Mouse (Mus musculus): ENCODE data around the gene Atf6b. TPM values are rescaled to one million over a fixed set of nuclear protein-coding genes. Genes with fewer than 3 reads are reported as not detected.

The Atf6b gene
- total RNA-seq, 1 experiment = 55.7 TPM

GRCm38 (mm10) chr17:34603375-34604060 lies 43.4 kb upstream of the Atf6b start, which contains the start of gene Rnf5:
Gene Rnf5, minus strand, starts transcription at chr17:34603690.
- in situ Hi-C loops (cut with MboI; ENCODE audit: low sequenced_read_pairs in 2 of 2, unreplicated experiment in 2 of 2) = no loop called here
- peak within 1 kb of the TSS; percentile 40 for H3K27ac ChIP-seq (ENCODE audit: insufficient read depth, low read depth, low read length, poor library complexity, severe bottlenecking)
- TF ChIP-seq ZC3H11A (IDR thresholded peaks at IDR 0.05; ENCODE audit: borderline replicate concordance, low read depth, low read length) (no peak), HCFC1 (IDR thresholded peaks at IDR 0.05; ENCODE audit: borderline replicate concordance, insufficient read depth, low read length) (0 out of 2 replicates have a peak, but pooled peaks have one; percentile 35), ZNF384 (IDR thresholded peaks at IDR 0.05; ENCODE audit: low read depth, low read length) (peak; percentile 95), CHD2 (IDR thresholded peaks at IDR 0.05; ENCODE audit: low read depth, low read length) (peak; percentile 99), MAFK (IDR thresholded peaks at IDR 0.05; ENCODE audit: insufficient read depth, low read depth, low read length) (no peak)
- peaks cover 12% of the 10 kb centered on the region for H3K36me3 ChIP-seq (ENCODE audit: control insufficient read depth, insufficient read depth, low read length, poor library complexity, severe bottlenecking)
- H3K9me3 ChIP-seq (ENCODE audit: control insufficient read depth, insufficient read depth, low read depth, low read length) = no peaks in the 10 kb centered on the region
- H3K9ac ChIP-seq (ENCODE audit: insufficient read depth, low read depth, low read length, poor library complexity, severe bottlenecking) = peak within 1 kb of the TSS; percentile 81
- peaks cover 0 to 10% of the 10 kb centered on the region in 2 experiments; a peak in 1 of 4 replicates for H3K4me1 ChIP-seq (ENCODE audit: control insufficient read depth in 2 of 2, insufficient read depth in 2 of 2, low read length in 2 of 2, poor library complexity in 1 of 2)
- DNase-seq (ENCODE audit: low read depth, low spot score) = peak; percentile 100
- H3K4me3 ChIP-seq (ENCODE audit: insufficient read depth in 1 of 2, low read depth in 1 of 2, low read length in 2 of 2, poor library complexity in 1 of 2, severe bottlenecking in 1 of 2) = peak within 1 kb of the TSS; percentile 94 to 98

DNA sequence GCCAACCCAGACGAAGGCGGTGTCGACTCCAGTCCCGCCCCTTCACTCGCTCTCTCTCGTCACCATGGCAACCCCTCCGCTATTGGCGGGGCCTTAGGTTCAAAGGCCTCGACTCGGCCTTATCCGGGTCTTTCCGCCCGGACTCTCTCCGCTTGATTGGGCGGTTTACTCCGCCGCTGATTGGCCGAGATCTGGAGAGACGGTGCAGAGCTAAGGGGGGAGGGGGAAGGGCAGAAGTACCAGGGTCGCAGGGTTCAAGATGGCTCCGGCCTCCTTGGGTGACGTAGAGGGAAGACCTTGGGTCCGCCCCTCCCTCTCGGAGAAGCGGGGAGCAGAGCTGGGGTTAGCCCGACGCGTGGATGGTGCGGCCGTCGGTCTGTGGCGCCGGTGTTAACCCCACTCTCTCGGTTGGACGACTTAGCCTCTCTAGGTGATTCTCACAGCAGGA lies 42.9 kb upstream of the Atf6b start, which contains the start of gene Agpat1:
TSS of gene Agpat1 (plus strand) at position 202 of the 448 bp plus-strand sequence.
- H3K4me3 ChIP-seq (ENCODE audit: insufficient read depth in 1 of 2, low read depth in 1 of 2, low read length in 2 of 2, poor library complexity in 1 of 2, severe bottlenecking in 1 of 2) = peak within 1 kb of the TSS; percentile 94 to 98
- H3K9ac ChIP-seq (ENCODE audit: insufficient read depth, low read depth, low read length, poor library complexity, severe bottlenecking) = peak within 1 kb of the TSS; percentile 81
- peaks cover 0 to 10% of the 10 kb centered on the region in 2 experiments; a peak in 1 of 4 replicates for H3K4me1 ChIP-seq (ENCODE audit: control insufficient read depth in 2 of 2, insufficient read depth in 2 of 2, low read length in 2 of 2, poor library complexity in 1 of 2)

DNA sequence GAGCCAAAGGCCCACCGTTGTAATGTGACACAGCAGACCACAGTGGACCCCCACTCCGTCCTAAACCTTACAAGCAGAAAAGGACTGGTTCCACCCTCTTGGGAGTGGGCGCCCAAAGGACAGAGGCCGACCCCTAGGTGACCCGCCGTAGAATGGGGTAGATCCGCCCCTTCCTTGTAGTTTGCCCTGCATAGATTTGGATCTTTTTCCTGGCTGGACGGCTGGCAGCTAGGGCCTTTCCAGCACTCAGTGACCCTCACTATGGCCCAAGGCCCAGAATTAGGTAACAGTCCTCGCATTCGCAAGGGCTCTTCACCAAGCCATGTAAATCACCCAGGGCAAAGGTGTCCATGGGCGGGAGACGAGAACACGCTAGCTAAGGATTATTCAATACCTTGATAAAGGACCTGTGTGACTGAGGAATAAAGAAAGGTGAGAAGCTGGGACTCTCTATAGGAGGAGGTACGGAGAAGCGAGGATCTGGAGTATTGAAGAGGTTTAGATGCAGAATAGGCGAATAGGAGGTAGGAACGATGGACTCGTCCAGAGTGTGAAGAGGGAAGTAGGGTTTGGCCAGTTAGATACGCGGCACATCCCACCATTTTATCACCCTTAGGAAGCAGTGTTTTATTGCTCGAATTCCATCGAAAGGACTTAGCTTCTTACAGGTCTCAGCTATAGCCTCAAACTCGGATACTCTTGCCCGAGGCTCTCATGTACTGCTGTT lies 42.3 kb upstream of the Atf6b start:
- Histone ChIP-seq H3K27ac (ENCODE audit: insufficient read depth, low read depth, low read length, poor library complexity, severe bottlenecking) (peak overlapping the region; percentile 51), H3K9ac (ENCODE audit: insufficient read depth, low read depth, low read length, poor library complexity, severe bottlenecking) (peak overlapping the region; percentile 81), H3K36me3 (ENCODE audit: control insufficient read depth, insufficient read depth, low read length, poor library complexity, severe bottlenecking) (peaks cover 12% of the 10 kb centered on the region), H3K4me1 (ENCODE audit: control insufficient read depth in 2 of 2, insufficient read depth in 2 of 2, low read length in 2 of 2, poor library complexity in 1 of 2) (peaks cover 0 to 8% of the 10 kb centered on the region in 2 experiments; a peak in 1 of 4 replicates), H3K9me3 (ENCODE audit: control insufficient read depth, insufficient read depth, low read depth, low read length) (no peaks in the 10 kb centered on the region), H3K4me3 (ENCODE audit: insufficient read depth in 1 of 2, low read depth in 1 of 2, low read length in 2 of 2, poor library complexity in 1 of 2, severe bottlenecking in 1 of 2) (peak overlapping the region; percentile 94 to 98)
- no peak for TF ChIP-seq CHD2 (IDR thresholded peaks at IDR 0.05; ENCODE audit: low read depth, low read length)
- TF ChIP-seq ZC3H11A (IDR thresholded peaks at IDR 0.05; ENCODE audit: borderline replicate concordance, low read depth, low read length) = no peak
- TF ChIP-seq HCFC1 (IDR thresholded peaks at IDR 0.05; ENCODE audit: borderline replicate concordance, insufficient read depth, low read length) = no peak
- no peak for TF ChIP-seq ZNF384 (IDR thresholded peaks at IDR 0.05; ENCODE audit: low read depth, low read length)
- TF ChIP-seq MAFK (IDR thresholded peaks at IDR 0.05; ENCODE audit: insufficient read depth, low read depth, low read length) = no peak
- no peak for DNase-seq (ENCODE audit: low read depth, low spot score)
- in situ Hi-C loops (cut with MboI; ENCODE audit: low sequenced_read_pairs in 2 of 2, unreplicated experiment in 2 of 2) = no loop called here

More for the DNA sequence above, 42.9 kb upstream of the Atf6b start, which contains the start of gene Agpat1:
- TF ChIP-seq ZNF384 (IDR thresholded peaks at IDR 0.05; ENCODE audit: low read depth, low read length) = no peak
- TF ChIP-seq HCFC1 (IDR thresholded peaks at IDR 0.05; ENCODE audit: borderline replicate concordance, insufficient read depth, low read length) = peak; percentile 43; the same call in 1 of the 2 replicates
- peak; percentile 99 for DNase-seq (ENCODE audit: low read depth, low spot score)
- in situ Hi-C loops (cut with MboI; ENCODE audit: low sequenced_read_pairs in 2 of 2, unreplicated experiment in 2 of 2) = no loop called here
- Histone ChIP-seq H3K9me3 (ENCODE audit: control insufficient read depth, insufficient read depth, low read depth, low read length) (no peaks in the 10 kb centered on the region), H3K36me3 (ENCODE audit: control insufficient read depth, insufficient read depth, low read length, poor library complexity, severe bottlenecking) (peaks cover 12% of the 10 kb centered on the region), H3K27ac (ENCODE audit: insufficient read depth, low read depth, low read length, poor library complexity, severe bottlenecking) (peak within 1 kb of the TSS; percentile 51)

- Histone ChIP-seq H3K36me3 (ENCODE audit: control insufficient read depth, insufficient read depth, low read length, poor library complexity, severe bottlenecking) (peaks cover 6% of the 10 kb centered on the region; the same call in 1 of the 2 replicates), H3K9ac (ENCODE audit: insufficient read depth, low read depth, low read length, poor library complexity, severe bottlenecking) (peak overlapping the region; percentile 89), H3K9me3 (ENCODE audit: control insufficient read depth, insufficient read depth, low read depth, low read length) (no peaks in the 10 kb centered on the region), H3K4me1 (ENCODE audit: control insufficient read depth in 2 of 2, insufficient read depth in 2 of 2, low read length in 2 of 2, poor library complexity in 1 of 2) (peaks cover 0 to 8% of the 10 kb centered on the region in 2 experiments; a peak in 1 of 4 replicates), H3K4me3 (ENCODE audit: insufficient read depth in 1 of 2, low read depth in 1 of 2, low read length in 2 of 2, poor library complexity in 1 of 2, severe bottlenecking in 1 of 2) (peak overlapping the region; percentile 94 to 98), H3K27ac (ENCODE audit: insufficient read depth, low read depth, low read length, poor library complexity, severe bottlenecking) (peak overlapping the region; percentile 73)
- peak; percentile 90 for DNase-seq (ENCODE audit: low read depth, low spot score)
- in situ Hi-C loops (cut with MboI; ENCODE audit: low sequenced_read_pairs in 2 of 2, unreplicated experiment in 2 of 2) = no loop called here
- TF ChIP-seq ZC3H11A (IDR thresholded peaks at IDR 0.05; ENCODE audit: borderline replicate concordance, low read depth, low read length) (no peak), MAFK (IDR thresholded peaks at IDR 0.05; ENCODE audit: insufficient read depth, low read depth, low read length) (no peak), ZNF384 (IDR thresholded peaks at IDR 0.05; ENCODE audit: low read depth, low read length) (no peak), HCFC1 (IDR thresholded peaks at IDR 0.05; ENCODE audit: borderline replicate concordance, insufficient read depth, low read length) (no peak), CHD2 (IDR thresholded peaks at IDR 0.05; ENCODE audit: low read depth, low read length) (peak; percentile 35; the same call in 1 of the 2 replicates)
Observed at GRCm38 (mm10) chr17:34605609-34606008, 41.3 kb upstream of the Atf6b start.

All from ES-E14 (cell line).